Mouse (Mus musculus): ENCODE results near the gene 1700016D06Rik.

Gene 1700016D06Rik

DNA sequence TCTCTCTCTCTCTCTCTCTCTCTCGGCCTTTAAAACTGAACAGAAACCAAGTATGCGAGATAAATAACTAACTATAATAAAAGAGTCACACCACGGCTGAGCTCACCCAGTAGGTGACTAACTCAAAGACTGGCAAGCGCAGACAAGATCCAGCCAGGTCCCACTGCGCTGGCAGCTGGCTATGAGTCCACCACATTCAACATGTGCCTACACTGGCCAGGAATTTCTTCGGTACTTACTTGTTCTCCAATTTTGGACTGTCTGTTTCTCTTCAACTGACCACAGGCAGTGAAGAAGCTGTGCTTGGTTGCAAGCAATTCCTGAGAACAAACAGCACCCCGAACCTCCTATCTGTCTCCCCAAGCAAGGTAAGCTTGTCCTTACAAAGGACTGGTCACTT is 67.4 kb downstream of the 1700016D06Rik start:
- DNase-seq = no peak

DNA sequence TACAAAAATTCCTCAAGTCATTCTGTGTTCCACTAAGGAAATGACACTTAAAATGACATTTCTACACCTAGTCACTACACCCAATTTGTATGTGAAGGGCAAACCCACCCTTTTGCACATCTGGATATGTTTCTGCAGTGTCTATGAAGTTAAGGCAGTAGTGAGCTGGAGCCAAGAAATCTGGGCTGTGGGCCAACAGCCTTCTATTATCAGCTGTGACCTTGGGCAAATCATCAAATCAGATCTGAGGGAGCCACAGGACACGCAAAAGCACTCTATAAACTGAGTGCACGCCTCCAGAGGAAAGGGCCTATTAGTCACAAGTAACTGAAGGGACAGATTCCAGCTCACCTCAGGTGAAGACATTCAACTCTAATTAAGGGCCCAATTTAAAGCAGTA is 68.5 kb downstream of the 1700016D06Rik start:
- DNase-seq = no peak

DNA sequence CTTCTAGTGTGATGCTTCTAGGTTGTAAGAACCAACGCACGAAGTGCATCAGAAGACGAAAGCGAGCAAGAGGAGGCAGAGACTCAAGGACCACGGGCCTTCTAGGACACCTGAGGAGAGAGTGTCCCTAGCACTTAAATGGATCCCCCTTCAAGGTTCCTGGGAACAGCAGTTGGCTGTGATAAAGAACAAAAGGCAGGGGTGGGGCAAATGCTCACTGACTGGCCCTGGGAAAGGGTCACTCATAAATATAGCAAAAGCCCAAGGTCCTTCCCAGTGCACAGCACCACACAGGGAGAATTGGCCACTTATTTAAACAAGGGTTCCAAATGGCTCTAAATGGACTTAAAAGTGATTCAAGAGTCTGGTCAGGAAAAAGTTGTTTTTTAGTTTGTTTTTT is 71.7 kb downstream of the 1700016D06Rik start:
- no peak for DNase-seq

DNA sequence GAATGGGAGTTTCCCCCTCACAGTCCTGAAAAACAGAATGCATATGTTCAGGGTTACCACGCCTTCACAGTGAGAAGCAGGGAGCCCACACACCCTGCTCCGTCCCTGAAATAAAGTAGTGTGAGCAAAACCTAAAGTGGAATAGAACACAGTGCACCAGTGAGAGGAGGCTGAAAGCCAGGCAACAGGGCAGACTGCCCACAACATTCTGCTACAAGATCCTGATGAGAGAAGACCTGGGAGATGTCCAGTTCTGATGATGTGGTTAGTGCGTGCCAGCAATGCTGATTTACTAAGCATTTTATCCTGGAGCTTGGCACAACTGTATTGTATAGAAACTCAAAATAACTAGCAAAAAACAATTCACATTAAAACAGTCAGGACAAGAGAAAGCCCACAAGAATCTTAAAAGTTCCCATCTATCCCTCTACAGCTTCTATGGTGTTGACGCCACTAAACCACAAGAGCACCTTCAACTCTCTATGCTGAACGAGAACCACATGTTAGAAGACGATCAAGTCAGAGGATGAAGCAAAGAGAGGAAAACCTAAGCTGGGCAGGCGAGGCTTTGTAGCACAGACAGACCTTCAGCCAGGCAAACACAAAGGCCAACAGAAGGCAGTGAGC is 72.2 kb downstream of the 1700016D06Rik start:
- no peak for DNase-seq

DNA sequence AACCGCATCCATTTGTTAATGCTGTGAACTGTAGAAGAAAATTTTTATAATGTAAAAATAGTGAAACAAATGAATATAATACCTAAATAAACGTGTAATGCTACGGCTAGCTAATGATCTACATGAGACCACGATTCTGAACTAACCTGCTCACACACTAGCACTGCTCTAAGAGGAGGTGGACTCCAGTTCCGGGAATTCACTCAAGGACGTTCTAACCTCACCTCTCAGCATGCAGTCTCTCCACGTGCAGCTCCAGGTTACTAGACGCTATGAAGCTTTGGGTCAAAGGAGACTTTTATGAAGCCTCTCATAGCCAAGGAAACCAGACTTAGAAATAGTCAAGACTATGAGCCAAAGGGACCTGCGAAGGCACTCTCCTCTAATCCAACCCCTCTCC is 73.1 kb downstream of the 1700016D06Rik start:
- DNase-seq = no peak

DNA sequence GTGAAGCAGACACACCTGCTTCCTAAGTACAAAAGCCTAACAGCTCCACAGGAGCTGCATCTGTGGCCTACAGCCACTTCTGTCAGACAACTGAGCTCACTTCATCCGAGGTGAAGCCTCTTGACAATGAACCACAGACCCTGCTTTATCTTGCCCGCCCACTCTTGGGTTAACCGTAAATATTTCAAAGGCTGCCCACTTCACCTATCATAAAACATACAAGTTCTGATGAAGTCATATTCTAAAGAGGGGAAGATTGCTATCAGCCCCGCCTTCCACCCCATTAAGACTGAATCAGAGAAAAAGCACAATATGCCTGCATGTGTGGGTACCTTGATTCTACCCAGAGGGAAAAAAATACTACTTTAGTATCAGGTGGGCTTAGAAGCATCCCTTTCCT is 75.8 kb downstream of the 1700016D06Rik start:
- no peak for DNase-seq

DNA sequence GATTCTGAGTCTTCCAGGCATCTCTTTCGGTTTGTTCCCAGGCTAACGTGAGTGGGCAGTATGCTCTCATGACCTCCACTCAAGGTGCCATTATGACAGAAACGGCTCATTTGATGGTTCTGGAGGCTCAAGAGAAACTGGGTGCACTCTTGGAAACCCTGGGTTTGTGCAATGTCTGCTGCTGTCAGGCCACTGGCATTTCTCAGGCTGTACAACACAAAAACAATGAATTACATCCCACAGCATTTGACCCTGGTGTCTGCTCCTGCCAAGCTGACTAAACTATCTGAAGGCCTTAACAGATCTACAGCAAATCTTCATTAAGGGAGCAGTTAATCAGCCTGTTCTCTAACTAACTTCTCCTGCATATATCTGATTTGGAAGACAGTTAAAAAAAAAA is 81.8 kb downstream of the 1700016D06Rik start:
- DNase-seq = no peak

DNA sequence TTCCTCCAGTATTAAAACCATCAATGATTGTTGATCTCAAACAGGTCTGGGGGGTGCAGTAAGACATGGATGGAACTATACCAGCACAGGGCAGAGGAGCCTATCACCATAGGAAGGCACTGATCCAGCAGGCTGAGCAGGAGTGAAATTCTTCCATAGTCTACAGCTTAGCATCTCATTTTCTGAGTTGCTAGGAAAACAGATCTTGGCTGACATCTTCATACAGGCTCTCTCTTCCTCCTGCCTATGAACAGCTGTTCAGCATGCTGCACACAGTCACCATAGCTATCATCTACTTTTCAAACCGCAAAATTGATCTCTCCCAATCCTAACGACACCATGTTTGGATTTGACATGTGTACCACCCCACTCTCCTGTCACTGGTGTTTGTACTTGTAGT is 82.8 kb downstream of the 1700016D06Rik start:
- no peak for DNase-seq

DNA sequence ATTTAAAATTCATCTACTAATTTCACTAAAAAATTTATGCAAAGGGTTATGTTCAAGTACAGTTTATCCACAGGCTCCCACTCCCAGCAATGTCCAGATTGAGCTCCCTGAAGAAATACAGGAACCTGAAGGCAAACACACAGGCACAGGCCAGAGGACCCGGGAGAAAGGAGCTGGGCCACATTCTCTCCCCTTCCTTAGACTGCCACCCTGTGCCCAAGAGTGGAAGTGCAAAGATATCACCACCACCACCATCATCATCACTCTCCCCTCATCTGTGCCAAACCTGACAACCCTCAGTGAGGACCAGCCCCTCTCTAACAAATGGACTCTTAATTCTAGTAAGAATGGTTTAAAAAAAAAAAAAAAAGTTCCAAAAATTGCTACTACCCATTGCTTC is 84.6 kb downstream of the 1700016D06Rik start:
- peak; percentile 35 for DNase-seq

DNA sequence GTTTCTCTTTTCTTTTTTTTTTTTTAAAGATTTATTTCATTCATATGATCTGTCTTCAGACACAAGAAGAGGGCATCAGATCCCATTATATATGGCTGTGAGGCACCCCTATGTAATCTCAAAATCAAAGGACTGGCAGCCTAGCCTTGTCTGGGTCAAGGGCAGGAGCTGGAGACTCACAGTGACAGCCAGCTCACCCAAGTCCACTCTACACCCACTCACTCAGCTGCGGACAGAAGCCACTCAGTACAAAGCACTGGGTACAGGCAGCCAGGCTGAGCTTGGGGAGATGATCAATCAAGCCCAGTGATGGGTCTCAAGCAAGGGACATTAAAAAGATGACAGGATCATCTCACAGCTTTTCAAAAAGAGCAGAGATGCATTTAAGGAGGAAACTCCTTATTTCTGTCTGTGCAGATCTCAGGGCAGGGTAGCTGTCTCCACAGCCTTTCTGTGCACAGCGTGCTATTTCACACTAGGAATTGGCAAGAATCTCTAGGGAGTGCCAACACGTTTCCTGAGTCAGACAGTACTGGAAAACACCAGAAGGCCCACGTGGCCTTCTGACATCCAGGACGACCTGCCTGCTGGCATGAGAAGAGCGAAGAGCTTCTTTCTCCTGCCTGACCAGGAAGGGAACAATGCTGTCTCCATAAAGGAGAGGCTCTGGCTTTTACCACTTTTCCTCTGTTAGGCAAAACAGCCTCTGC is 86.6 kb downstream of the 1700016D06Rik start:
- no peak for DNase-seq

DNA sequence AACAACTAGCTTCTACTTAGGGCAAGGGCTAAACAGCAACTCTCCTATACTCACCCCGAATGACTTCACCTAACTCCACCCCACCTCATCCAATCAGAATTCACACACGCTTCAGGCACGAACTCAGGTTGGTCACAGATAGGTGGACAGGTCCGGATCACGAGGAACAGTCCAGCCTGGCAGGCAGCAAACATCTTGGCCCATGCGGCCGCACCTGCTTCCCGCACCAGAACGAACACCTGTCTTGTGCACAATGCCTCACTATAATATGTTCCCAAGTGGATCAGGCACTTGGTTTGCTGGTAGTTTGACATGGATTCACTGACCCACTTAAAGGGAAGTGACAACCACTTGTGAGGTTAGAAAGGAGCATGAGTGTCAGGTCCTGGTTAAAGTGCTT is 92.0 kb downstream of the 1700016D06Rik start:
- no peak for DNase-seq
